Mouse (Mus musculus) olfactory bulb, adult 2 months (tissue): Measurements from ENCODE around the gene Cfap52.

ENCODE experiments used
- CTCF ChIP-seq: fragments of 200-500 bp; IDR thresholded peaks from 2 replicates; pipeline ENCODE4 v1.5.1; 2012; ENCODE audit warnings: low read depth, mild to moderate bottlenecking, low read length, moderate library complexity; ENCODE audit not compliant: insufficient read depth
- POLR2A ChIP-seq: fragments of 200-500 bp; IDR thresholded peaks from 2 replicates; pipeline ENCODE4 v1.6.1; 2012; ENCODE audit warnings: mild to moderate bottlenecking, low read depth, low read length, moderate library complexity; ENCODE audit not compliant: insufficient read depth

DNA sequence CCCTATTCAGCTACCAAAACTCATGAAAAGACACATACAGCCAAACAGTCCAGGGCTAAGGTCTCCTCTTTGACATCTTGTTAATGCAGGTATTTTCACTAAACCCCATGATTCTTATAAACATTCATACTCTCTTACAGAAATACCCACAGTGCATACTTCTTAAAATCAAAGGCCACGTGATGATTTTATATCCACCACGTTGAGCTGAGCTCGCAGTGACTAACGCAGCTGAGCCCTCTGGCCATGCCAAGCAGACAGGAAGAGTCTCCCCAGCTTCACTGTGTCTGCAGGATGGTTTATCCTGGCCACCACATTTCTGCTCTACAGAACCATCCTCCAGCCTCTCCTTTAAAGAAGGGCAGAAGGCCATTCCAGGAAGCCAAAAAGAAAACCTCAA lies 61.7 kb downstream of the Cfap52 start:
- TF ChIP-seq POLR2A (no peak), CTCF (no peak)
